Mouse (Mus musculus): ENCODE measurements around the gene Ldb1. TPM values are rescaled to one million over a fixed set of nuclear protein-coding genes. Genes with fewer than 3 reads are reported as not detected.
A peak's percentile ranks its signal among the peaks of the same experiment; 100 is the strongest.

The Ldb1 gene
- total RNA-seq (2021): 100 to 1,000 TPM in 1 of 2 experiments, 10 to 100 TPM in 1; 89.7 to 101 TPM
- long read RNA-seq, experiment 1, transcript Ldb1-206 (11 exons, 2,108 nt): minor isoform, 7 of 44 reads
- long read RNA-seq, experiment 1, transcript Ldb1-207 (11 exons, 3,133 nt): major isoform, 16 of 44 reads
- long read RNA-seq, experiment 1, partial matches to known transcripts: 15 of 44 reads
- long read RNA-seq, experiment 1, other reads (novel, unspliced or antisense): 6 of 44 reads
- long read RNA-seq, experiment 2, transcript Ldb1-206 (11 exons, 2,108 nt): minor isoform, 6 of 38 reads
- long read RNA-seq, experiment 2, transcript Ldb1-207 (11 exons, 3,133 nt): major isoform, 12 of 38 reads
- long read RNA-seq, experiment 2, partial matches to known transcripts: 20 of 38 reads
- long read RNA-seq, experiment 2, other reads (novel, unspliced or antisense): 0 of 38 reads

DNA sequence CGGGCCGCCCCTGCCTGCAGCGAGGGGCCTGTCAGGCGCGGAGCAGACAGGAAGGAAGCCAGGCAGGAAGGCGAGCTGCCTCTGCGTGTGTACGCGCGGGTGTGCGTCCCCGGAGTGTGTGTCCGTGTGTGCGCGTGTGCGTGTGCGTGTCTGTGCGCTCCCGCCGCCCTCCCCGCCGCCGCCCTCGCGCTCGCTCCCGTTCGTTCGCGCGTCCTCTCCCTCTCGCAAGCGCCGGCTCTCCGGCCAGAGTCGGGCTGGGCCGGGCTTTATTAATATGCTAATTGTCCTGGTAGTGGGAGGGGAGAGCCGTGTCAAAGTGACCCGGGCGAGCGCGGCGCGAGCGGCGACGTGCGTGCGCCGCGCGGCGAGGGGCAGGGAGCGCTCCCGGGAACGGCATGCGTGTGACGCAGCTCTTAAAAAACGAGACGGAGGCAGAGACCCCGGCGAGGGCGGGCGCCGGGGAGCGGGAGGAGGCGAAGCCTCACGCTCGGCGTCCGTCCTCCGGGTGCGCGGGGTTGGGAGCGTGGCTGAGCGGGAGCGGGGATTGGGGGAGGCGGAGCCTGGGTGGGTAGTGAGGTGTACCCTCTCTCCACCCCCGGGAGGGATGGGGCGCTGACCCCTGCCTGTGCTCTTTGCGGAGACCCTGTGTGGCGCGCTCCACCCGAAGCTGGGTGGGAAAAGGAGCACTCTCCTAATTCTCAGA is at the start of gene Ldb1:
TSS of gene Ldb1 (minus strand) at position 222 of the 703 bp plus-strand sequence.
- intact Hi-C loops (cut with DNase I): no loop called here
- DNase-seq (ENCODE audit: low spot score in 2 of 2): peak; percentile 82 to 88

DNA sequence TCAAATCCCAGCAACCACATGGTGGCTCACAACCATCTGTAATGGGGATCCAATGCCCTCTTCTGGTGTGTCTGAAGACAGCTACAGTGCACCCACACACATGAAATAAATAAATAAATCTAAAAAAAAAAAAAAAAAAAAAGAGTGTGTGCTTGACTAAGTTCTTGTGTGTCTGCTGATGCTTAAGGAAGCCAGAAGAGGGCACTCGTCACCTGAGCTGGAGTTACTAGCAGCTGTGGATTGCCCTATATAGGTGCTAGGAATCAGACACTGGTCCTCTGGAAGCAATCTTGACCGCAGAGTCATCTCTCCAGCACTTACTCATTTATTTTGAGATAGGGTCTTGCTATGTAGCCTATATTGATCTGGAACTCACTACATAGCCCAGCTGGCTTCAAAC is 49.1 kb upstream of the Ldb1 start:
- DNase-seq (ENCODE audit: low spot score in 2 of 2): no peak
- intact Hi-C loops (cut with DNase I): no loop called here

DNA sequence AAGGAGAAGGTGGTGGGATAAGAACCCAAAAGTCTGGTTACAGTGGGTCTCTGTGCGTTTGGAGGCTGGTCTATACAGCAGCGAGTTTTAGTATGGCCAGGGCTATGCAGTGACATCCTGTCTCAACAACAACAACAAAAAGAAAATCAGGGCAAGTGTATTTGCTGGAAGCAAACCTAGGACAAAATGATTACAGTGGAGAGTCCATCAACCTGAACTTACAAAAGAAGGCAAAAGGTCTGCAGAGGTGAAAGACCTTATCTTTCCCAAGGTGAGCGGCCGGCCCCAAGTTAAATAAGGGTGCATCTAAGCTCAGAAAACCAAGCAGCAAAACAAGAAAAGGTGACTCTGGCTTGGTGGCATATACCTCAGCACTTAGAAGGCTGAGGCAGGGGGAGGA is 46.6 kb upstream of the Ldb1 start:
- intact Hi-C loops (cut with DNase I): no loop called here
- DNase-seq (ENCODE audit: low spot score in 2 of 2): no peak

DNA sequence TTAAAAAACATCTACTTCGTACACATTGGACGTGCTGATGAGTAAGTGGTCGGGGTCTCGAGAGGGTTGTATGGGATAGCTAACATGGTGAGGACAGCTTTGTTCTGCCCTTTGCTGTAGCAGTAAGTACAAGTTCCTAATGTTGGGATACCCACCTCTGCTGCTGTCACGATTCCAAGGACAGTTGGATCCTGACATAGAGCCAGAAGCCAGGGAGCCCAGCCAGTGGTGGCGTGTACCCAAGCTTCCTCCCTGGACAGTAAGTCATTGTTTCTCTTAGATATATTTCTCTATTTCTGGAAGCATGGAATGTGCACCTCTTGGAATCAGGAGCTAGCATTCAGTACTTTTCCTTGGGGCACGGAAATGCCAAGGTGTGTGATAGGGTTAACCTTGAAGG is 42.9 kb upstream of the Ldb1 start:
- intact Hi-C loops (cut with DNase I): no loop called here
- no peak for DNase-seq (ENCODE audit: low spot score in 2 of 2)

DNA sequence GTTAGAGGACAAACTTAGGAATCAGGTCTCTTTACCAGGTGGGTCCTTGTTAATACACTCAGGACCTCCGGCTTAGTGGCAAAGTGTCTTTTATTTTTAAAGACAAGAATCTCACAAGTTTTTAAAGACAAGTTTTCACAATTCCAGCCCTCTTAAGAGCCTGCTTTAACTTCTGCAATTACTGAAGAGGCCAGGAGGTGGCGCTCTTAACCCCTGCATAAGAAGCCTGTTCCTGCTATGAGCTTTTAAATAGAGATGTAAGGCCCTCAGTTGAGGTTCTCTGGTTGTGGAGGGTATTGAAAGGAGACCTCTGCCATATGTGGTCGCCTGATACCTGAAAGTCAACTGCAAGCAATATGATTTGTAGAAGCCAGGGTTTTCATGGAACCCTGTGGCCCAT is 41.3 kb upstream of the Ldb1 start:
- peak; percentile 76 to 79 for DNase-seq (ENCODE audit: low spot score in 2 of 2)
- intact Hi-C loops (cut with DNase I): no loop called here

DNA sequence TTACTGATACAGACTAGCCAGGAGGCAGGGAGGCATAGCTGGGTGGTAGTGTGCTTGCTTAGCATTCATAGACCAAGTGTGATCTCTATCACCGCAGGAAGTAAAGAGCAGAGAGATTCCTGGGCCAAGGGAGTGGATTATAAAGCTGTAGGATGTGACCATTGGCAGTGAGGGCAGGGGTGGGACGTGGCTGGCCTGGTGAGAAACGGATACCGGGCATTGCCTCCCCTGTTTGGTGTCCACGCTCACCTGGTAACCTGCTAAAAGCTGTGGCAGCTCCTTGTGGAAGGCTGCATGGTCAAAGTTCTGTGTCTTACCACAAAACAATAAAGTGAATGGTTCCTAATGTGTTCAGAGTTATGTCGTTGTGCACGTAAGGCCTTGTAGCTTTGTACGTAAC is 40.2 kb upstream of the Ldb1 start:
- intact Hi-C loops (cut with DNase I): no loop called here
- no peak for DNase-seq (ENCODE audit: low spot score in 2 of 2)

DNA sequence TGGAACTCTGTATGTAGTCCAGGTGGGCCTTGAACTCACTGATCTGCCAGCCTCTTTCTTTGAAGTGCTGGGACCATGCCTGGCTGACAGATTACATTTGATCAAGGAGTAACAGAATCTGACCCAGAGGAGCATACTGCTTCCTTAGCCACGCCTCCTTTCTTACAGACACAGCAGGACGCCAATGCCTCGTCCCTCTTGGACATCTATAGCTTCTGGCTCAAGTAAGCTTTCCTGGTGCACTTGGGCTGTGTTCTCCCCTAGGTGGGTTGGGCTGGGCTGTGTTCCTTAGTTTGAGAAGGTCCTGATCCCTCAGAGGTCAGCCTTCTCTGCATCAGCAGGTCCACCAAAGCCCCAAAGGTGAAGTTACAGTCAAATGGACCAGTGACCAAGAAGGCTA is 33.5 kb upstream of the Ldb1 start:
- intact Hi-C loops (cut with DNase I): no loop called here

DNA sequence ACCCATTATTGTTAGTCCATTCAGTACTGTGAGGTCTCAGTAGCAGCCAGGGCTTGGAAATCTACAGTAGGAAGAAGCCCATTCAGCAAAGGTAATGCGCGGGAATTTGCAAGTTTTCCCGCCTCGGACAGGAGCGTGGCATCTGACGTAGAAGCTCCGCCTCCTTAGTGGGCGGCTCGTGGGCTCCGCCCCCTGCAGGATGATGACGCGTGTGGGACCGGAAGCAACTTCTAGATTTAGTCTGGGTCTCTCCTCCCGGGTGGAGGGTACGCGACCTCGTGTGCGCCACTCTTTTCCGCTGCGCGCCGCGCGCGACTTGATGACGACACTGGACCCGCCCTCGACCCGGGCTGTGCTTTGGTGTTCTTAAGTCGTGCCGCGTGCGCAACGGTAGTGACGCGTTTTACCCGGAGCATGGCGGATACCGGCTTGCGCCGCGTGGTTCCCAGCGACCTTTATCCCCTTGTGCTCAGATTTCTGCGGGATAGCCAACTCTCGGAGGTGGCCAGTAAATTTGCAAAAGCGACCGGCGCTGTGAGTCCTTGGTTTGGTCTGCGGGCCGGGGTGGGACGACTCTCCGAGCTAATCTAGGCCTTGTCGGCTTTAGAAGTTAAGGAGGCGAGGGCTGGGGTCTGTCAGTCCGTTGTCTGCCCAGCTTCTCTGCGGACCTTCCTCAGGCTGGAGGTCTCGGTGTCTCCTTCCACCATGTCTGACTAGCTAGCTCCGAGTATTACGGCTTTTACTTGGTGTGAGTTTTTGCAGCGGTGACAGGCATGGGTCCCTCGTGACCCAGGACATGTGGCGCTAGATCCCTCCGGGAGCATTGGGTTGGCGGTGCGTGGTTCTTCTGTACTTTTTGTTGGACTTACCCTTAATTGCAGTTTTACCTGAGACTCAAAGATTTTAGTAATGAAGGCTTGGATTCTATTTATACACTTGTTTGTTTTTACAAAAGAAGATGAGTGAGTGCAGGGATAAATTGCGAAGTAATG is 30.9 kb upstream of the Ldb1 start, which contains the start of gene Nolc1:
TSS of gene Nolc1 (plus strand) at position 248 of the 992 bp plus-strand sequence.
- intact Hi-C loops (cut with DNase I): no loop called here
- DNase-seq (ENCODE audit: low spot score in 2 of 2): peak; percentile 99 to 100

More for the DNA sequence above, 33.5 kb upstream of the Ldb1 start:
- no peak for DNase-seq (ENCODE audit: low spot score in 2 of 2)

DNA sequence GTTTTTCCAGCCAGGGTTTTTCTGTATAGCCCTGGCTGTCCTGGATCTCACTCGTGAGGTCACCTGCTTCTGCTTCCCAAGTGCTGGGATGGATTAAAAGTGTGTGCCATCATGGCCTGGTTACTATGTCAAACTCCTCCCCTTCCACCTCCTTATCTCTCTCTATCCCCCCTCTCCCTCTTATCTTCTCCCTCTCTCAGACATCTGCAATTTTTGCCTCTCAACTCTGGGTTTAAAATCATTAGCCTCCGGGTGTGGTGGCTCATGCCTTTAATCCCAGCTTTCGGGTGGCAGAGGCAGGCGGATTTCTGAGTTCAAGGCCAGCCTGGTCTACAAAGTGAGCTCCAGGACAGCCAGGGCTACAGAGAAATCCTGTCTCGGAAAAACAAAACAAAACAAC is 29.3 kb upstream of the Ldb1 start:
- intact Hi-C loops (cut with DNase I): no loop called here
- DNase-seq (ENCODE audit: low spot score in 2 of 2): no peak

DNA sequence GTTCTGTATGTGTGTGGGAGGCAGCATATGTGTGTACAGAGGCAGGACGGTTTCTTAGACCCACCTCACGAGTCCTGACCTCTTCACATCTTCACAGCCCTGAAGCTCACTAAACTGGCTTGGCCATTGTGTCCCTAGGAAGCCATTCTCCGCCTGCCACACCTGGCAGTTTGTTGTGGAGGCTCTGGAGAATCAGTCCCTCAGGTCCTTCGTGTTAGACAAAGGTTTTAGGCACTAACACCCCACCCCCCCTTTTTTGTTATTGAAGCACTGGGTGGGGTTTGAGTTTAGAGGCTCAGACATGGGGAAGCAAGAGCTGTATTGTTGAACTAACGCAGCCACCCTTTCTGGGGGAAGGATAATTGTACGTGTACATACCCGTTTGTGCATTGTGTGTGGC is 28.3 kb upstream of the Ldb1 start:
- intact Hi-C loops (cut with DNase I): no loop called here
- DNase-seq (ENCODE audit: low spot score in 2 of 2): no peak

DNA sequence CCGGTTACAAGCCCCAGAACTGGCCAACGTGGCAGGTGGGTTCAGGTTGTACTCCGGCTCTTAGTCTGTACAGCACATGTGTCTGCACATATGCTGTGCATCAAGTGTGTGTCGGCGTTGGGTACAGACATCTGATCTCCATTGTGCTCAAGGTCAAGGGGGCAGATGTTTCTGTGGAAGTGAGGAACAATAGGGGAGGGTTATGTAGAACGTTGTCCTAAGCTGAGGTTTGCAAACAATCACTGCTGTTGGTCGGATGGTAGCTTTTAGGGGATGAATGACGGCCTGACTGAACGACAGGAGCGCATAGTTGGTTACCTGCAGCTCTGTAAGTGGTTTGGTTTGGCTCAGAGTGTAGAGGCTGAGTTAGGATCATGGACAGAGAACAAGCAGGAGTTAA is 23.0 kb upstream of the Ldb1 start:
- DNase-seq (ENCODE audit: low spot score in 2 of 2): no peak
- intact Hi-C loops (cut with DNase I): no loop called here

DNA sequence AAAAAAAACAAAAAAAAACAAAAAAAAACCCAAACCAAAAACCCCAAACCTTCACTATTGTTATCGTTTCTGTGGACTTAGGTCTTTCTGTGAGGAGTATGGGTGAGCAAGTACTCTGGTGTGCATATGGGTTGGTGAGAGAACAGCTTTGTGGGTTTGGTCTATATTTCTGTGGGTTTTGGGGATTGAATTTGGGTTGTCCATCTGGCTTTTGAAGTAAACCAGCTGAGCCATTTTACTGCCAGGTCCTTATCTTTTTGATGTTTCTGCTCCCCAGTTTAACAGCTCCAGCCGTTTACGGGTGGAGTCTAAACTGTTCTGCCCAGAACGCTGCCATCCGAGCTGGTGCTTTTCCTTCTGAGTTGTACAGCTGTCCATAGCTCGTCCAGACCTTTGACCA is 15.8 kb upstream of the Ldb1 start:
- DNase-seq (ENCODE audit: low spot score in 2 of 2): no peak
- intact Hi-C loops (cut with DNase I): no loop called here

DNA sequence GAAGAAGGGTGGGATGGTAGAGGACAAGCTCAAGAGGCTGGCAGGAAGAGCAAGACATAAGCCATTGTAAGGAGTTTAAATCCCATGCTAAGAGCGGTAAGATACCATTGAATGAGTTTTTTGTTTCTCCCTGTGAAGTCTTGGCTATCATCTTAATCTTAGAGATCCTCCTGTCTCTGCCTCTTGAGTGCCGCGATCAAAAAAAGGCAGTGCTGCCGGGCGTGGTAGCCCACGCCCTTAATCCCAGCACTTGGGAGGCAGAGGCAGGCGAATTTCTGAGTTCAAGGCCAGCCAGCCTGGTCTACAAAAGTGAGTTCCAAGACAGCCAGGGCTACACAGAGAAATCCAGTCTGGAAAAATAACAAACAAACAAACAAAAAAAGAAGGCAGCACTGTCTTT is 13.5 kb upstream of the Ldb1 start:
- intact Hi-C loops (cut with DNase I): no loop called here
- DNase-seq (ENCODE audit: low spot score in 2 of 2): no peak

DNA sequence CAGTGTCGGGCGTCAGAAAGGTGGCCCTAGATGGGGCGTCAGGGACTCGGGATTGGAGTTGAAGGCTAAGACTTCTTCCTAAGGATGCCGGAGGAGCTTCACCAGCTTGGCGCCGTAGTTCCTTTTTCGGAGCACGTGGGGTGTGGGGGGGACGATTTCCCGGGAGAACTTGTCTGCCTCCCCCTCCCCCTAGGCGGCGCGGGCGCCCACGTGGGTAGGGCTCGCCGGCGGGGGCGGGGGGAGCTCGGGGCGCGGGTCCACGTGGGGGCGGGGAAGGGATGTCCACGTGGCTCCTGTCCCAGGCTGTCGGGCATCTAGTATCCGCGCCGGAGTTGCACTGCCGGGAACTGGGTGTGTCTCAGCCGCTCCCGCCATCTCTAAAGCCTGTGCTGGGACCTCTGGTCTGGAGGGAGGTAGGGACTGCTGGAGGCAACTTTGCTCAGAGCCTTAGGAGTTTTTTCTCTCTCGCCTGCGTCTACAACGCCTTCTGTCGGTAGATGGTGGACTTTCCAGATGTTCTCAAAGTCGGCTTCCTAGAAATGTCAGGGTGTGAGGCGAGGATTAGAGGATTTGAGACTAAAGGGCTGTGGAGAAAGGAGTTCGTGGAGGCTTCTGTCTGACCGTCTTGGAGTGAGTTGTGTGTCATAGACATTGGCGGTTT is 12.1 kb upstream of the Ldb1 start:
- intact Hi-C loops (cut with DNase I): no loop called here
- peak; percentile 71 for DNase-seq (ENCODE audit: low spot score in 2 of 2)

DNA sequence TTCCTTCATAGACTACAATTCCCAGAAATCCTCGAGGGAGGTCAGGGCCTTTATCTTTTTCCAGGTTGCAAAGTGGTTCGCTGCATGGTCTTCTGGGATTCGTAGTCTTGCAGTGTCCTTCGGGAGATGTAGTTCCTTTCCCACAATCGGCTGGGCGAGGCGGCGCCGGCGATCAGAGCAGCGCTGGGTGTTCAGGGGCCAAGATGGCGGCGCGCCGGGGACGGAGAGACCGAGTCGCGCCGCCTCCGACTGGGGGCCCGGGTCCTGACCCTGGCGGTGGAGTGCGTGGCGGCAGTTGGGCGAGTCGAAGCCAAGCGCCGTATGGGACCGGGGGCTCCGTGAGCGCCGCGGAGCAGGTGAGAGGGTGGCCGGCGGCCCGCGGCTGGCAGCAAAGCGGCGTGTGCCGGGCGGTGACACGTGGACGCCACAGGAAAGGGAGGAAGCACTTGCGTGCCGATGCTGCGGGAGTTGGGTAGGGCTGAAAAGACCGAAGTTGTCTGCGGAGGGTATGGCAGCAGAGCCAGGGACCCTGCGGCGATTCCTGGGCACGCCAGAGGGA is 11.5 kb upstream of the Ldb1 start:
- DNase-seq (ENCODE audit: low spot score in 2 of 2): peak; percentile 92 to 97
- intact Hi-C loops (cut with DNase I): no loop called here

DNA sequence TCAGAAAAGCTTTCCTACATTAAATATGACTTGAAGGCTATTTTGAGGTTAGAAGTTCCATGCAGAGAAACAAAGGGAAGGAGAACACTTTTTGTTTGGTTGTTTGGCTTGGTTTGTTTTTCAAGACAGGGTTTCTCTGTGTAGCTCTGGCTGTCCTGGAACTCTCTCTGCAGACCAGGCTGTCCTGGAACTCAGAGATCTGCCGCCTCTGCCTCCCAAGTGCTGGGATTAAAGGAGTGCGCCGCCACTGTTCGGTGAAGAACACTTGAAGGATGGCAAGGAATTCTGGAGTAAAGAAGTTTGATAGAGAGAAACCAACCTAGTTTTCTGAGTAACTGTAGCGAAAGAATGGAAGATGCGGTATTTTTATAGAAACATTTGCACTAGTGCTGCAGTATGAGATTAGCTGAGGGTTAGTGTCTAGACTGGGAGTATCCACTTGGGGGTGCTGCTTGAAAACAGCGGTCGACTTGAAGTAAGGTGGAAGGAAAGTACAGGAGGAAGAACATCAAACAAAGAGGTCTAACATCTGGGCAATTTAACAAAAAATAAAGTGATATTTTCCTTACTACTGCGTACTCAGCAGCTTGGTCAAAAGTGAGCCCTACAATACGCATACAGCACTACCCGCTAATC is 10.9 kb upstream of the Ldb1 start:
- intact Hi-C loops (cut with DNase I): no loop called here
- DNase-seq (ENCODE audit: low spot score in 2 of 2): no peak

DNA sequence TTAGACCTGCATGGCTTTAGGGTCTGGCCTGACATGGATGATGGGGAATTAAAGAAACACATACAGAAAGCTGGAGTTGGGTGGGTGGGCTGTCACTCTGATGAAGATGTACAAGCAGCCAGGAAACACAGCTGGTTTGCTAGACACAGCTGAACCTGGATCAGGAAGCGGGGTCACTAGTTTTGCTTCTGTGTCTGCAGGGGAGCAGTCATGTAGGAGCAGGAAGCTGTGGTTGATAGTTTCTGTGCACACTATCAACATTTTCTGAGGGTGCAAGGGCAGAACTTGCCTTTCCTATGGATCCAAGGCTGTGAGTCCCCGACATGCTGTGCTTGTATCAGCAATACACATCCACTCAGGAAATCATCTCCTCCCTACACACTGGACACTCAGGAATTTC is 5.4 kb upstream of the Ldb1 start:
- no peak for DNase-seq (ENCODE audit: low spot score in 2 of 2)
- intact Hi-C loops (cut with DNase I): no loop called here

DNA sequence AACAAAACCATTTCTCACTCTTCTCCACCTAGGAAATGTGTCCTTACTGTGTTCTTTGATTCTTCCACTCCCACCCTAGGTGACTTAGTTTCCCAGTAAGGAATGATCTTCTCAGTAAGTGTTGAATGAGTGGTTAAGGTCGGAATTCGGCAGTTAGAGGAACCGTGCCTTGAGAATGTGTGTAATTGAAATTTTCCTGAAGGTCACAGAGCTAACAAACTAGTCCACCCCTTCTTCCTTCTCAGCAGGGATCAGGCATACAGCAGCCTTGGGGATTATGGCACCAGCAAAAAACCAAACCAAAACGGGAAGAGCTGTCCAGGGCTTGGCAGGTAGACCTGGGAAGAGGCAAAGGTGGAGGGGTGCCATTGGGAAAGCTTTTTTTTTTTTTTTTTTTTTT is 4.1 kb upstream of the Ldb1 start:
- intact Hi-C loops (cut with DNase I): no loop called here
- no peak for DNase-seq (ENCODE audit: low spot score in 2 of 2)

DNA sequence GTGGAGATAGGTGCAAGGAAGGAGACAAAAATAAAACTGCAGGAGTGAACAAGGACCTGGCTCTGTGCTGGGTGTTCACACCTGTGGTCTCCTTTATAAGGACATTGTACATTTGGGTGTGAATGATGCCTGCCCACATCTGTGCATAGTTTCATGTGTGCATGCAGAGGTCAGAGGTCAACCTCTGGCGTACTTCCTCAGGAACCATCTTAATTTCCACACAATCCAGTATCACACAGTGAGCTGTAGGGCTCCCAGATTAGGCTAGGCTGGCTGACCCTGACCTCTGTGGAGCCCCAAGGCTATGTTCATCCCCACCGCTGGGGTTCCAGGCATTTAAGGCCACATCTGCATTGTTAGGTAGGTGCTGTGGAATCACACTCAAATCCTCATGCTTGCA is 2.4 kb upstream of the Ldb1 start:
- intact Hi-C loops (cut with DNase I): no loop called here
- DNase-seq (ENCODE audit: low spot score in 2 of 2): no peak

Measured in left cerebral cortex, postnatal 14 days (tissue).